Mouse (Mus musculus): ENCODE measurements around the gene Efl1.
A peak's percentile ranks its signal among the peaks of the same experiment; 100 is the strongest.

The Efl1 gene

DNA sequence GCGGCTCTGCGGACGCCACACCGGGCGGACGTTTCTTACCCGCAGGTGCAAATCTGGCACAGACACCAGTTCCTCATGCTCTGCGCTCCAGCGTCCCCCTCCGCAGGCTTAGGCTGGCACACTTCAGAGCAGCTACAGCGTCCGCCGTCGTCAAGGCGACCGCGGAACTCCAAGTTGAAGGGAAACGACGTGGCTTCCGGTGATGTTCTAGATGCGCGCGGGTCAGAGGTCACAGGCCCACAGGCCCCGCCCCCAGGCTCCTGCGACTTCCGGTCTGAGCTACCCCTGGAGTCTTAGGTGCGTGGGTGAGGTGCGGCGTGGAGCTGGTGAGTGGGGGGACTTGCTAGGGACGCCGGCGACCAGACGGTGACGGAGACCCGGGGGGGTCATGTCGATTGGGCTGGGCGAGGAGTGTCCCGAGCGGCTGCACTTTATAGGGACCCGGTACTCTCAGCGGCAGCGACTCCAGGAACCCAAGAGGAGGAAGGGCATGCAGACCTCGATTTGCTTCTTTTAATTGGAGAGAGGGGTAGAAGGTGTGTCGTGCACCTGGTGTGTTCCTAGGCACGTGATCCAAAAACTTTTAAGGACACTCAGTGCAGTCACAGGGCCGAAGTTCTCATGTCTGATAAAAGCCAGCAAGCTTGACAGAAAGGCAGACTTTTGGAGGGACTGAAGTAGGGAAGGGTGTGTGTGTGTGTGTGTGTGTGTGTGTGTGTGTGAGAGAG lies at the start of gene Efl1, which contains the start of gene Saxo2:
Gene Efl1, plus strand, starts transcription at position 262 of the 728 bp plus-strand sequence.
Gene Saxo2, minus strand, starts transcription at position 176 of the 728 bp plus-strand sequence.
- peak; percentile 97 to 99 for DNase-seq

DNA sequence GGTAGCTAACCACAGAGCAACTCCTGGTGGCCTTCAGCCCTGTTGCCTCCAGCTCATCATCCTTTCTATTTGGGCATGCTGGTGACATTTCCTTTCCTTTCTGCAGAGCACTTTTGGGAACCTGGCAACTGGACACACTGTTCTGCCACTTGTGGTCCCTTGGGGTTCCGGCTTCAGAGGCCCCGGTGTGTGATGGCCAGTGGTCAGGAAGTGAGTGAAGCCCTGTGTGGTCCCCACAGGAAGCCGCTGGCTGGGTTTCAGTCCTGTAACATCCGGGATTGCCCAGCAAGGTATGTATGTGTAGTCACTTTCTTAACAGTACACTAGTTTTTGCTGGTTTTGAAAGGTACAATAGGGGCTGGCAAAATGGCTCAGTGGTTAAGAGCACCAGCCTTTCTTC lies 46.4 kb upstream of the Efl1 start:
- no peak for DNase-seq

DNA sequence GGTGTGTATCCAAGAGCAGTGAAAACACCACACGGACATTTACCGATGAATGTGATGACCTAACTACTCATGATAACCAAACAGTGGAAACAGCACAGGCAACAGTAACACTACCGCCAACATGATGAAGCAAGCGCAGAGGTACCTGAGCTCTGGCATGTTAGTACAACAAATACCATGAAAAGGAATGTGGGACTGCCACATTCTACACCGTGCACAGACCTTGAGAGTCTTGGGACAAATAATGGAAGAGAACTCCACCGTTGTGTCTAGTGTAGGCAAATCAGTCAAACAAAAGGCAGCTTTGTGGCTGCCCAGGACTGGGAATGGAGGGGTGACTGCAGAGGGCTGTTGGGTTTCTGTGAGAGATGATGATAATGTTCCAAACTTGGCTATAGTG lies 43.0 kb upstream of the Efl1 start:
- no peak for DNase-seq

DNA sequence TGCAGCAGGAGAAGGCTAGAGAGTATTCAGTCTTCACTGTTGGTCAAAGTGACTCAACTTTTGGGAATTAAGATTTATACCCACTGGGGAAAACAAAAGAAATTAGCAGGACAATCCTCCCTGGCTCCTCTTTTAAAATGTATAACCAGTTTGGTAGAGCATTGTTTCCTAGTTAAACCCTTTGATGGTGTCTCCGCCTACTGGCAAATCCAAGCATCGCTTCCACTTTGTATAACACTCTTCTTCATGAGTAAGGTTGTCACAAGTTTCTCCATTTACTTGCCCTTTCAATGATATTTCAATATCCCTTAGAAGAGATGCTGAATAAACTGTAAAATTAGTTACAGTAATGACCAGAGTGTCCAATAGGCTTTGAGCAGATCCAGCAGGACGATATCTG lies 38.8 kb upstream of the Efl1 start:
- peak in 1 of 2 experiments; percentile 23 for DNase-seq

DNA sequence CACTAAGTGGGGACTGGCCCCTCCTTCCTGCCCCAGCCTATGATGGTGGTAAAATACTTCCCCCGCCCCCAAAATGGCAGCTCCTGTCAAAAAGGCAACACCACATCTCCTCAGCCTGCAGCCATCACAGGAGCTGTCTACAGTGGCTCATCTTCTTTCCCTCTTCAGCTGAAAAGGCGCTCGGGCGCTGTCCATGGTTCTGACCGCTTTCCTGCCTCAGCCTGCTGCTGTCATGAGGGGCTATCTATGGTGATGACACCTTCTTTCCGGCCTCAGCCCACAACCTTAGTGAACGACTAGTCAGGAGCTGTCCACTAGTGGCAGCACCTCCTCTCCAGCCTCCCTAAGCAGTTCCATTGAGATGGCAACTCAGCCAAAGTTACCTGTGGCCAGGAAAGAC lies 23.1 kb upstream of the Efl1 start:
- peak; percentile 20 to 82 for DNase-seq

DNA sequence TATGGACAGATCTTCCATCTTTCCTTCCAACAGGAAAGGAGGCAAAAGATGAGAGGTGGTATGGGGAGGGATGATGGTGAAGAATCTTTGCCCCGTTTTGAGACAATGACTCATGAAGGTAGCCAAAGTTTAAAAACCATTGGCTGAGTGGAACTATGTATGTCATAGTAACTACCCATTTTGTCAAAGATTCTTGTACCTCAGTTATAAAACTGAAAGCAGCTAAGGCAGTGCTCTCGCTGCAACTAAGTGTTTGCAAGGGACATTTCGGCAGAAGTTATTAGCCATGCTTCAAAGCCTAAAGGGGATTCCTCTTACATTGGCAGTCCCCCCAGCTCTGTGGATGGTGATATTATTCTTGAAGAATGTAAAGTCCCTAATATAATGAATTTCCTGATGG lies 1.2 kb upstream of the Efl1 start:
- DNase-seq, result no peak

DNA sequence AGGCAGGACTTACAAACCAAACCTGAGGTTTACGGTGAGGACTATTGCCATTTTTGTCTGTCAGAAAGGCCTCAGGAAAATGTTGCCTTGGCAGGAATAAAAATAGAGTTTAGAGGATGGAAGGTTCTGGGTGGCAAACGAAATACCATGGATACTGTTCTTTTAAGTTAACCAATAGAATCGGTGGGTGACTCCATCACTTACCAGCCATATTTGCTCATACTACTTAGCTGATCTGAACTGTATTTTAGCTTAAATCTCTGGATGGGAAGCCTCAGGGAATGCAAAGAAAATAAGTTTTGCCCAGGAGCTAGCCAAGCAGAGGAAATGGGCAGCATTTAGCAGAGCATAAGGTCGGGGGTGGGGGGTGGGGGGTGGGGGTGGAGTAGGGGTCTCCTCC lies 505 bp upstream of the Efl1 start:
- no peak for DNase-seq

DNA sequence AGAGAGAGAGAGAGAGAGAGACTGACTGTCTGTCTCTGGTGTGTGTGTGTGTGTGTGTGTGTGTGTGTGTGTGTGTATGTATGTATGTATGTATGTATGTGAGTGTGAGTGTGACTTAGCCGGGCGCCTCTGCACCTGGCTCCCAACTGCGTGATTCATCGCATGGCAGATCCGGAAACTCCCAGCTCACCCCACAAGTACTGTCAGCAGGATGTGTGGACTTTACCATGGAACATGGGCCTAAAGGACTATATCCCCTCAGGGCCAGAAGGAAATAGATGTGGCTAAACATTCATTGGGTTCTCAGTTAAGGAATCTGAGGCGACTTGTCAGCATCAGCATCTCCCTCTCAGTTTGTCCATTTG lies 649 bp downstream of the Efl1 start:
- DNase-seq, result peak in 1 of 2 experiments; percentile 5

DNA sequence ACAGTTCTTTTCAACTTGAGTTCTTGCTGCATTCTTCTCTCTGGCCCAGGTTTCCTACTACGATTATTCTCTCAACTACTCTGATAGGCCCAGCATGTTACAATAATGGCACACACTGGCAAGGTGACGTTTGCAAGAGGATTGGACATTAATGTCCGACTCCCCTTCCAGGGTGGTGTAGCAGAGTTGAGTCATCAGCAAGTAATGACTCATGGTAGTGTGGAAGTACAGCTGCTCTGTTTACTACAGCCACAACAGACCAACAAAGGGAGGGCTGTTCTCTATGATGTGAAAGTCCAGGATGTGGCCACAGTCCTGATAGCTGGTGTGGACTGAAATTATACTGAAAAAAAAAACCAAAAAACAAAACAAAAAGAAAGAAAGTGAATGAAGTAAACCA lies 16.2 kb downstream of the Efl1 start:
- DNase-seq, result no peak

DNA sequence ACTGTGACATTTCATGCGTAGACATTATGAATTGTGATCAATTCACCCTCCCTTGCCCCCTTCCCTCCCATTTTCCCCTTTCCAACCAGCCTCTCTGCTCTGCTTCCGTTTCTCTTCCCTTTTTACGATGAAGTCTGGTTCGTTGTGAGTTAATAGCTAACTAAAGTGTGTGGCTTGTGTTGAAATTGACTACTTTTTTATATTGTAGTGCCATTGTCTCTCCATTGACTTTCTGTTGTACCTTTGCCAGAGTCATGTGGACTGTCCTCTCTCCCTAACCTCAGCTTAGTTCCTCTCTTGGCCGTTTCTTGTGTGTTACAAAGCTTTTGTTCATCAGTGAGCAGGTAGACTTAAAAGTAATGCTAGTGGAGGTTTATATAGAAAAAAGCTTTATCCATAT lies 27.6 kb downstream of the Efl1 start:
- no peak for DNase-seq

DNA sequence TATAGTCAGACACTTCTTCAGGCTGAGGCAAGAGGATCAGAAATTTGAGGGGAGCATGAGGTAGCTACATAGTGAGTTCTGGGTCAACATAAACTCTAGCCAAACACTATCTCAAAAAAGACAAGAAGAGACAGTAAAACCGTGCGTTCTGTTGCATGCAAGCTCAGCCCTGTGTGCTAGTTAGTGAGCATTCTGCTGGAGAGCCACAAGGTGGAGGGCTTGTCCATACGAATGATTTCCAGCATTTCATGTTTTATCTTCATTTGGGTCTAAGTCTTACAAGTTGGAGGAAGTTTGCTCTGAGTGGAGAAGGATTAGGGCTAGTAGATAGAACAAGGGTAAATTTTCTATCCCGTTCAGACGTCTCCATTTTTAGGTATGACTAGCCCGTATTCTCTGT lies 28.4 kb downstream of the Efl1 start:
- DNase-seq, result no peak

DNA sequence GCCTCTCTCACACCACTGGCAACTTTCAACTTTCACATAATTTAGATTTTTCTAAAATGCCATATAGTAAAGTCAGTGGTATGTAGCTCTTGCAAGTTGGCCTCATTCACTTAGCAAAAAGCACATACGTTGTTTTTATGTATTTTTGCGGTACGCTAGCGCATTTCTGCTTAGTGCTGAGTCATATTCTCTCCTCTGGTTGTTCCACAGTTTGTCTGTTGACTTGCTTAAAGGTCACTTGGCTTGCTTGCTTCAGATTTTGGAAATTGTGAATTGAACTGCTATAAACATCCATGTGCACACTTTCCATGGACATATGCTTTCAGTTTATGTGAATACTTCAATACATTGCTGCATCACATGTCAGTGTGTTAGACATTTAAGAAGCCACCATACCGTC lies 31.5 kb downstream of the Efl1 start:
- DNase-seq, result no peak

DNA sequence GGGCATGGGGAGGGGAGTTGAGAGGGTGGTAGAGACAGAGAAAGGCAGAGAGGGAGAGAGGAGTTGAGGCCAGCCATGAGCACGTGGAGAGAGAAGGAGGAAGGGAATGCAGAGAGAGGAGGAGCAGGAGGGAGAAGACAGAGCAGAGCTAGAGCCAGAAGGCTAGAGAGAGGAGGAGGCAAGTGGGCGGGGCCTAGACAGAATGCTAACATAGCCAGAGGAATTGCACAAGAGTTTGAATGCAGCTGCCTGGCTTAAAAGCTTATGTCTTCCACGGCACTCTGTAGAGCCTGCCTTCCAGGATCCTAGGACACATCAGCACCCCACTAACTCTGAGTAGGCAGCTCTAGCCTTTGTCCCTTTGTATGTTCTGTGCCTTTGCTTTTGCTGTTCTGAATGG lies 40.3 kb downstream of the Efl1 start:
- DNase-seq, result peak; percentile 22 to 53

DNA sequence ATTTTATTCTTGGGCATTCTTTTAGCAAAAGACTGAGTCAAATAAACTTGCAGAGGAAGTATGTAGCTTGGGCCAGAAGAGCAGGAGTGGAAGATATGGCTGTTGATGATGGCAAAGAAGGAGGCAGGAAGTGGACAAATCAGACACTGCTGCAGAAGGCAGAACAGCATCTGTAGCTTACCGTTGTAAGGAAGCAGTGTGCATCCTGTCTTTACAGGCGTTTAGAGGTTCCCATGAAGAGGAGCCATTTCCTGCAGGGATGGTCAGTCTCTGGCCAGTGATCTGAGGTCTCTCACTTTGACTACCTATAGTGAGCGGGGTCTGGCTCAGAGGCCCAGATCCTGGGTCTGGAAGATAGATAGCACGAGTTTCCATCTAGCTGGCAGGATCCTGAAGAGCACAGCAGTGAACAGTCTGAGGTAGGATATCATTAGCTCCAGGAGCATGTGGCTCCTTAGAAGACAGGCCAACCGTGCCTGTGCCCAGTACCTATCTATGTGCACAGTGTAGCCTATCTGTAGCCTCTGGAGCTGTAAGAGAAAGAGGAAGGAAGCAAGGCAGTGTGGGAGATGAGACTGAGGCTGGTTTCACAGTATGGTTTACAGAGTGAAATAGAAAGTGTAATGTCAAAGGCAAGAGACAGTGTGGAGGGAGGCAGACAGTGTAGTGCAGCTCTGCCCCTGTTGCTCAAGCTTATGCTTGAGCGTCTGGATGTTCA lies 42.8 kb downstream of the Efl1 start:
- no peak for DNase-seq

DNA sequence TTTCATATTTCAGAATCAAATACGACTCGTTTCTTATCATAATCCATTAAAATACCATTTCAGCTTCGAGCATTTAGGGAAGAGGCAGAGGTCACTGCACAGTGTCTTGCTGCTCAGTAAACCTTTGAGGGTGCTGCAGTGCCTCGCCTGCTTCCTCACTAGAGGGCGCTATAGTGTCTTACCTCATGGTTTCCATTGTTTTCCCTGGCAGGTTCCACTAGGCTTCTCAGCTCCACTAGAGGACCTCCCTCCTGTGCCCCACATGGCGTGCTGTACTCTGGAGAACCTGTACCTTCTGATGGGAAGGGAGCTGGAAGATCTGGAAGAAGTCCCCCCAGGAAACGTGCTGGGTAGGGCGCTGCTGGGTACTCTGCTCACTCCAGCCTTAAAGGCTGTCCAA lies 49.3 kb downstream of the Efl1 start:
- peak in 1 of 2 experiments; percentile 16 for DNase-seq

DNA sequence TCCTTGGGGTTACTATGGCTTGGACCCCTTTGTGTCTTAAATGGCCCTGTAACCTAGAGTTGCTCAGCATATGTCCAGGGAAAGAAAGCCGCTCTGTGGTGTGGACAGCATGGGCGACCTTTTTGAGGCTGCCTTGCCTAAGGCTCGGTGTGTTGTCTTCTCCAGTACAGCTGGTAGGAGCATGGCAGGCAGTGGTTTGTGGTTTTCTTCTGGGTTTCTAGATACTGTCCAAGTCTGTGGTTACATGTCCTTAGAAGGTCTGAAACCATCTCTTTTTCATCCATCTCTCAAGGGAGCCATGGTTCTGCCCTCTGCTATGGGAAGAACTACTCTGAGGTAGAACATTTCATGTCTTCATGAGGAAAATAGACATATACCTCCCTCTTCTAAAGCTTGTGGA lies 50.6 kb downstream of the Efl1 start:
- DNase-seq, result no peak

DNA sequence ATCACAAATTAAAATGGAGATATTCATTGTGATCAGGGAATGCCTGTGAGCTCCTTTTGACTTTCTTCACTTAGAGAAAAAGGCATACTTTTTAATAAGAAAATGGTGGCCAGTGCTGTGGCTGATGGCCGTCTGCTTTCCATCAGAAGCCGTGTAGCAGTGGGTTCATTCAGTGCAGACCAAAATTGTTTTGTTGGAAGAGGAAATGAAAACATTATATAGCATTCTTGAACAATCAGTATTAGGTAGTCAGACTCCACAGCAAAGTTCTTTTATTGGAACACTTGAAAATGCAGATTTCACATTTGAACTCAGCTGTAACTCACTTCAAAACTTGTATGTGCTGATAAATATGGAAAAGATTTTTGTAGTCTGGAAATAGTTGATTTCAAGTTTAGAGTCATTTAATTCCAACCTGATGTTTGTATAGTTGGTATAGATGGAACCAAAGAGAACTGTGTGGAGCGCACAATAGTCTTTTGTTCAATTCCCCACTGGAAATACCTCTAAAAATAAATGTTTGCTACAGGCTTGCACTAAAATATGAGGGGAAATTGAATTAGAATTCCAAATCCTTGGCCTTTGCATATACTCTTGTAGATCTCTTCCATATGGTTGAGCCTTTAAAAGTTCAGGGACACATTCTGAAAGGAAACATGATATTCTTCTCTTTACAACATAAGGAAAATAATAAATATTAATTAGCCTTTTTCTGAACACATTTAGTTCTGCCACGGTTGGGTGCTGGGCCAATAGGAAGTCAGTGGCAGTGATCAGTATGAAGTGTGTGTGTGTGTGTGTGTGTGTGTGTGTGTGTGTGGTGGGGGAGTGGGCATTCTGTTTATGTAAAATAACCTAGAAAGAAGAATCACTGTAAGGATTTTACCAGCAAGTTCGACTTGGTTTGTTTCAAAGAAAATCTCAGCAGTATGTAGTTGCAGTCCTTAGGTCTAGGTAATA lies 54.2 kb downstream of the Efl1 start:
- DNase-seq, result no peak

DNA sequence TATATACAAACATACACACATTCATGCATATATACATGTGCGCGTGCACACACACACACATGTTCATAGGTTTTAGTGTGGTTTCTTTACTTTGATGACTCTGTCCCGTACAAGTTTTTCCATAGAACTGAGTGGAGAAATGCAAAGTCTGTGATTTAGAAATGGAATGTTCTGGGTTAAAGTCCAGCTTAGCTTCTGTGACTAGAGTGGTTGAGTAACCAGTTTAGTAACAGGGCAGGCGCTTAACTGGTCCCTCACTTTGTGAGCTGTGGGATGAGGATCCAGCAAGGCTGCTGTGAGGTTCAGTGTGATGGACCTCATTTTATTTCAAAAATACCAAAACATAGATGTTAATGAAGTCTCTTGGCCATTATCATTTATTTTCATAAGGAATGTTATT lies 60.8 kb downstream of the Efl1 start:
- DNase-seq, result peak in 1 of 2 experiments; percentile 45

DNA sequence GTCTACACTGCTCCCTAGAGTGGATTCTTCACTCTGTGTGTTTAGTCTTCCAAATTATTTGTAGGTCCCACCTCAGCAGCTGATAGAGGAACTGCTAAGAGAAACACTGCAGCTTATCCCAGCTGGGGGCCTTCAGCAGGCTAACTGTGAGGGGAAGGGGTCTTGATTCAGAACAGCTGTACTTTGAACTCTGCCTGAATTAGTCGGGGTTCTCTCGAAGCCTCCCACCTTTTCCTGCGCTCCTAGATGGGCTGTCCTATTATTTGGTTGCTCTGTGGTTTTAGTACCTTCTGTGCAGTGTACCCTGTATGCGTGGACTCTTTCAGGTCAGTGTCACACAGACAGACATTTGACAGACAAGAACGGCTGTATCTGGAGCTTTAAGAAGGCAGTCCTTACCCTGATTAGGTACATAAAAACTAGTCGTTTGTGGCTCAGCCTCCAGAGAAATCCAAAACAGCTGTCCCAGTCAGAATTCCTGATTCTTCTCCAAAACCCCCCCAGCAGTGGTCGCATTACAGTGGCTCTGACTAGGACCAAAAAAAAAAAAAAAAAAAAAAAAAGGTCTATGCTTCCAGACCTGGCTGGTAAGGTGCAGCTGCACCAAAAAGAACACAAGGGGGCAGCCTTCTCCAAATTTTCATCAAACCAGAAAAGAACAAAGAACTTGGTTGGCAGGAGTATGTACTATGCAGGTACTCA lies 66.9 kb downstream of the Efl1 start:
- DNase-seq, result peak; percentile 44 to 57

DNA sequence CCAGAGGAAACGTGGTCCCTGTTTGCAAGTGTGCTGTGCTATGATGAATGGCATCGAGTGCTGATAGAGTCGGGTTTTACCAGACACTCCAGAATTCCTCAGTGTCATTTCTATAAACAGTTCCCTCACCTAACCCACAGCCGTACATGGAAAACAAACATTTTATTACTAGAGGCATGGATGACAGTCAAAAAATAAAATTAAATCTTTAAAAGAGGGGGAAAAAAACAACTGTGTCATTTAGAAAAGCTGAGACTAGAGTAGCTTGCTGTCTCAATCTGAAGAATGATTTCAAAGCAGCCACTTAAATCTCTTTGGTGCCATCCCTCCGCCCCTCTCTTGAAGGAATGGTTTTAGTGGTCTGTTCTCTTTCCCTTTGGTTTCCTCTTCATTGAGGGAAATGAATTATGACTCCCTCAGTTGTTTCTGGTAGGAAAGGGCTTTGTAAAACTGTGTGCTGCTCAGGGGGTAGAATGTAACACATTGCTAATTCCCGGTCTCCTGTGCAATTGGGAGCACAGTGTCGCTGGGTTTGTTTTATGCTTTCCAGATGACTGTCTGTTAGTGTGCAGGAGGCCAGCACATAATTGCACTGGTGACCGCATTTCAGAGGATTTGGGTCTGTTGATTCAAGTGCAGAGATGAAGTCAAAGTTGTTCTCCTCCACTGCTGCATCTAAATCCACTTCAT lies 67.6 kb downstream of the Efl1 start:
- DNase-seq, result no peak

DNA sequence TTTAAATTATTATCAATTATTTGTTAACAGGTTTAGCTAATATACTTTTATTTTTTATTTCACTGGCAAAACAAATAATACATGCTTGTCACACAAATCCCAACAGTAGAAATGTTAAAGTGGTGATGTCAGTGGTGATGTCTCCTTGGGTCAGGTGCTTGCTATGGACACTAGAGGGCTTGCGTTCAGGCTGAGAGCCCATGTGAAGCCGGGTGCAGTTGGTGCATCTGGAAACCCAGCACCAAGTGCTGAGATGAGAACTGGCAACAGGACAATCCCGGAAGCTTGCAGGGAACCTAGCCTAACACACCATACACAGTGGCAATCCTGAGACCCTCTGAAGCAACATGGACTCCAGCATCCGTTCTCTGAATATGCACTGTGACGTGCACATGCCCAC lies 70.9 kb downstream of the Efl1 start:
- peak in 1 of 2 experiments; percentile 16 for DNase-seq

DNA sequence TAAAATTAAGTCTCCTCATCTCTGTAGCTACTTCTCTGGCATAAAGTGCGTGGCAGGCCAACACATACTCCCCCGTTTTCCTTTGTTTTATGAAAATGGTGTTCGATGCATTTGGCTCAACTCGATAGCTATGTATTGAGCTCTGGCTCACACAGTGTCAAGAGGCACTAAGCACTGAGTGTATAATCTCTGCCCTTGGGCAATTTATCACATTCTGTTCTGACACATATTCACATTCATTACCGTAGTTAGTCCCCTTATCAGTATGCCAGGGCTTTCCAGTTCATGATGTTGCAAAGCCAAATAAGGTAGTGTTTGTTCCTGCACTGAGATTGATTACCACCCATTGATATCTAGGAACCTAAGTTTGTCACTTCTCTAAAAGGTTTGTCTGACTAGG lies 71.3 kb downstream of the Efl1 start:
- DNase-seq, result no peak

All from kidney, postnatal 36 days (tissue).